Mouse (Mus musculus) common myeloid progenitor, adult 5-6 weeks (primary cell): ENCODE measurements around the gene Hist1h1t. TPM values are rescaled to one million over a fixed set of nuclear protein-coding genes. Genes with fewer than 3 reads are reported as not detected.

ENCODE experiments used
- ATAC-seq: replicated peaks from 2 replicates; pipeline ENCODE4 v1.8.0; 2016; ENCODE audit warnings: low read depth, mild to moderate bottlenecking, moderate TSS enrichment, inconsistent platforms; ENCODE audit not compliant: poor library complexity, severe bottlenecking
- total RNA-seq: library from RNA; stranded (forward); fragments of 200-1000, 187-1606 nt; gene quantifications from 2 replicates; pipeline ENCODE4 v1.2.3, GENCODE M21; 2017

The Hist1h1t gene
- total RNA-seq, 1 experiment from 2014 or later = 0.55 TPM

DNA sequence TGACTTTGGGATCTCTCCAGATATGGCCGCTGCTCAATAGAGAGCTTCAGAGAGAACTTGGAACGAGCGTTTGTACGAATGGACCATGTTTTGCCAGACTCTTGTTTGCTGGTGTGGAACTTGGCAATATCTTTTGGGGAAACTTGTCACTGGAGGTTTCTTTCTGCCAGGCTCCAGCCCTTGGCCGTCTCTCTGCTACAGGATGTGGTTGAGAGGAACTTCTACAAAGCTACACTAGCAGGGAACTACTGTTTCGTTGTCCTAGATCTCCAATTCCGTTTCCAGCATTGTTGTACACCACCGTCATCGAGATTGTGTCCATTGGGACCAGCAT lies 33.5 kb downstream of the Hist1h1t start:
- ATAC-seq = peak; percentile 53

DNA sequence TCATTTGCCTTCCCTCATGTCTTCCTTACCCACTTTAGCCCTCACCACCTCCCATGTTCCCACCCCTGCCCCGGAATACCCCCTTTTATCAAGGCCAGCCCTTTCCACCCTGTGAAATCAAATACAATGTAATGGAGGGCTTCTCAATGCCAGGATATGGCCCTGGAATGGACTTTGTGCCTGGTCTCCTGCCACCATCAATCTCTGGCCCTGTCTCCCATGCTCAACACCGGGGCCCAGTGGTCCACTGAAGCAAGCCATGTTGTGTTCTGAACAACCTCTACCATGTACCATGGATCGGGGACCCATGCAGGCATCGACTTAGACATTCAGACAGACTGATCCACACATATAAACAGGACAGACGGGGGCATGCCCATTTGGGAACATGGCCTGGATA lies 34.1 kb downstream of the Hist1h1t start:
- ATAC-seq = no peak

GRCm38 (mm10) chr13:23730479-23730878 lies 34.9 kb downstream of the Hist1h1t start:
- no peak for ATAC-seq

DNA sequence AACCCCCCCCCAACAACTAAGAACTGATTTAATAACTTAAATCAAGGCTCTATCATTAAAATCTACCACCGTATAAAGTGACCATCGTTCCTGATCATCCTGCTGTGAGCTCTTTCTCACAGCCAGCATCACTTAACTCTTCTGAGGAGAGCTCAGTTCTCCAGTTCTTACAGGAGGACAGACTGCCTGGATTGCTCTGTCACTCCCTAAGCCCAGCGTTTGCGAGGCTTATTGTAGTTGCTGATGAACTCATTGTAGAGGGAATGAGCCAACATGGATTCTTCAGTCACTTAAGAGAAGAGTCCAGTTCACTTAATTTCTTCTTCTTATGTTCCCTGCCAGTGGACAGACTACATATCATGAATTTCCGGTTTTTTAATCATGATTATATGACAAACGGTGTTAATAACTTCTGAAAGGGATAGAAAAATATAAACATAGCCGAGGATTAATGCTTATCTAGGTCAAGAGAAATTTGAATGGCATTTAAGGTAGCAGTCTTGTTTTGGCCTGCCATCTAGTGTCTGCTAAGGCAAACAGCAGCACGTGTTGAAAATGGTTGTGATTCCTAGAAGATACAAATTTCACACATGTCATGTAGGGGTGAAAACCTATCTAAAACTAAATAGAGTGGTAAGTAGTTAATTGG lies 36.7 kb downstream of the Hist1h1t start:
- ATAC-seq = peak; percentile 69

GRCm38 (mm10) chr13:23737091-23737490 lies 41.5 kb downstream of the Hist1h1t start:
- ATAC-seq = no peak

- ATAC-seq = no peak
Measured at GRCm38 (mm10) chr13:23738041-23738440, 42.4 kb downstream of the Hist1h1t start.

DNA sequence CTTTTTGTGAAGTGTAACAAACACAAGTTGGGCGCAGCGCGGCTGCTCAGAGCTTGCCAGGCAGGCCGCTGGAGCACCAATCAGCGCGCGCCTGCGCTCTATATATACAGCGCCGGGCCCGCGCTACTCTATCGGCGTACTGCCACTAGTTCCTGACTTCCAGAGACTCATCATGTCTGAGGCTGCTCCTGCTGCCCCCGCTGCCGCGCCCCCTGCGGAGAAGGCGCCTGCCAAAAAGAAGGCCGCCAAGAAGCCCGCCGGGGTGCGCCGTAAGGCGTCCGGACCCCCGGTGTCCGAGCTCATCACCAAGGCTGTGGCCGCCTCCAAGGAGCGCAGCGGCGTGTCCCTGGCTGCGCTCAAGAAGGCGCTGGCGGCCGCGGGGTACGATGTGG lies 43.1 kb downstream of the Hist1h1t start, which contains the start of gene Hist1h1c:
Hist1h1c (plus strand) TSS at position 132 of the 392 bp plus-strand sequence.
- ATAC-seq = peak; percentile 66

DNA sequence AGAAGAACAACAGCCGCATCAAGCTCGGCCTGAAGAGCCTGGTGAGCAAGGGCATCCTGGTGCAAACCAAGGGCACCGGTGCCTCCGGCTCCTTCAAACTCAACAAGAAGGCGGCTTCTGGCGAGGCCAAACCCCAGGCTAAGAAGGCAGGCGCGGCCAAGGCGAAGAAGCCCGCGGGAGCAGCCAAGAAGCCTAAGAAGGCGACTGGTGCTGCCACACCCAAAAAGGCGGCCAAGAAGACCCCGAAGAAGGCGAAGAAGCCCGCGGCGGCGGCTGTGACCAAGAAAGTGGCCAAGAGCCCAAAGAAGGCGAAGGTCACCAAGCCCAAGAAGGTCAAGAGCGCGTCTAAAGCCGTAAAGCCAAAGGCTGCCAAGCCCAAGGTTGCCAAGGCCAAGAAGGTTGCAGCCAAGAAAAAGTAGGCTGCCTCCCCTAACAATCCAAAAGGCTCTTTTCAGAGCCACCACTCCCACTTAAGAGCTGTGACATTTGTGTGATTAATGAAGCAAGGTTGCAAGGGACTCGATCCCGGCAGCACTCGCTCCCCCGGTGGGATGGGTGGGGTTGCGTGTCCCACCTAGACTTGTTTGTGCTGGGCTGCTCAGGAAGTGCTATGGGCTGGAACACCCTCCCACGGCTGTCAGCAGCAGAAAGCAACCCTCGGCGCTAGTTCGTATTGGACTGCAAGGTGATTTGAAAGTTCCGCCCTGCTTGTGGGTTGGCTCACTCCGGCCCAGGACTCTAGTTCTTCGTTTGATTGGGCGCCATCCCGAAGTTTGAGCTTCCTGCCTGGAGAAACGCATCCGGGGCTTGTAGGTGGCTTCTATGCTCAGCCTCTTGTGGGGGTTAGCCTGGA lies 43.7 kb downstream of the Hist1h1t start:
- ATAC-seq = peak; percentile 70

DNA sequence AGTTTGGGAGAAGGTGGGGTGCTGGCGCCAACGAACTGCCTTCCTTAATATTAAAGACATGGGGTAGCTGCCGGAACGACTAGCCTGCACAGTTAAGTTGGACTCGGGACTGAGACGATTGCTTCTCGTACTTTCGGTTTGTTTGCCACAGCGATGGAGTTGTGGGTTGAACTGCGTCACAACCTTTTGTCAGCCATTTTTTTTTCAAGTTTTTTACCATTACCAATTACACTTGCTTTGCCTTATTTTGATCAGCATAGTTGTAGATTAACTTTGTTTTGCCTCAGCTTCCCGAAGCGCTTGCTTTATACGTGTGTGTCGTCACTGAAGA lies 44.3 kb downstream of the Hist1h1t start:
- peak; percentile 29; the same call in 1 of the 2 replicates for ATAC-seq

DNA sequence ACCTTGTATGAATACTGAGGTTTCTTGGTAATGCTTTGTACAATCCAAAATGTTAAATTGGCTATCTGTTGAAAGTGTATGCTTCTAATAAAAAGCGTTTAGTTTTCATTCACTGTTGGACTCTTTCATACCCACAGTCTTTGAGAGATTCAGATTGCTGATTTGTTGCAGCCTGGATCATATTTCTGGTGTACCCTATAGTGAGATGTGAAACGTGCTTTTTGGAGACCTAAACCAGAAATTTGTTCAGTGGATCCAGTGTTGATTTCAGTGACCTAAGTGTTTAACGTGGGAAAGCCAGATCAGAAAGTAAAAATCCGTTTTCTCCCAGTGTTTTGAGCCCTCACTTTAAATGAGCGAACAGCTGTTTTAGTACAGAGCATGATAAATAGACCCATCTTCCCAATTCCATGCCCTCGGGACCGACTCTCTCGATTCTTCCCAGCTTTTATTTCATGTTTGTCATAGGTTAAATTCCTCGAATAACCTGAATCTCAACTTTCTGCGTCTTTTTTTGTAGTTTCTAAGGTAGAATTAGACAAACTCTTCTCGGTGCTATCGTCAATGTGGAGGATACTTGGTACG lies 44.7 kb downstream of the Hist1h1t start:
- no peak for ATAC-seq

DNA sequence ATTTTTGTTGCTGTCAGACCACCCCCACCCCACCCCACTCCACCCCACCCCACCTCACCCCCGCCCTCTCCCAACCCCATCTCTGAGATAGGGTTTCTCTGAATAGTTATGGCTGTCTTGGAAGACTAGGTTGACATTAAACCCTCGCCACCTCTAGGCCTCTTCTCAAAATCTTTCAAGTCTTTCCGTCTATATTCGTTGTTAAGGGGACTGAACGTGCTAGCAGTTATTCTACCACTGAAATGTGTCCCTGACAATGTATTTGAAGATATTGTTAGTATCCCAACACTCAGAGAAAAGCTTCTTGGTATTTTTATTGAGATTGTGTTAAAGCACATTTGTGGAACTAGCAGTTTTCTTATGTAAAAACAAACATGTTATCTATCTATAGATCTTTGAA lies 45.3 kb downstream of the Hist1h1t start:
- no peak for ATAC-seq

DNA sequence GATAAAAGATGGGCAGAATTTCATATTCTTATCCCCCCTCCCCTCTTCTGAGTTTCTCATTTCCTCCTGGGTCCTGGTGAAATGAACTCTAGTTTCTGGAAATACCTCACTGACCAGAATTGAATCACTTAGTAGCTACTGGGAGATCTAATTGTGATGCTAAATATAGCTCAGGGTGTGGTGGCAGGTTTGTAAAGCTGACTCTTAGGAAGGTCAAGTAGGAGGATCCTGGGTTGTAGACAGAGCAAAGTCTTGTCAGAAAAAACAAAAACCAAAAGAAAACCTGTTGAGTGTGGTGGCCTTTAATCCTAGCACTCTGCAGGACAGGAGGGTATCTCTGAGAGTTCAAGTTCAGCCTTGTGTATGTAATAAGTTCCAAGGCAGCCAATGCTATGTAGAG lies 46.4 kb downstream of the Hist1h1t start:
- ATAC-seq = no peak

DNA sequence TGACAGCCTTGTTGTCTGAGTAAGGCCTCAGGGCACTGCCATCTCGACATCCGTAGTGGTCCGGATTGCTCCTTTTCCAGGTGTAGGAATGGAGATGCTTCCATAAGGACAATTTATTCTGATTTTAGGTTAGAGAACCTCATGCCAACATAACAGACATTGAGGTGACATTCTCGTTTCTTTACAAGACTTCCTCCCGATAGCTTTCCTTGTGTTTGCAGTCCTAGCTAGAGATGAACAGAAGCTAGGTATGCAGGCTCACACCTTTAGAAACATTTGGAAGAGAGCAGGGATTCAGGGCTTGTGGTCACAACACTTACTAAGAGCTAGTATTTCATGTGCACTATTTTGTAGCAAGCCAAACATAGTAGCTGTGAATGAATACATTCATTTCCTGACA lies 47.6 kb downstream of the Hist1h1t start:
- no peak for ATAC-seq

DNA sequence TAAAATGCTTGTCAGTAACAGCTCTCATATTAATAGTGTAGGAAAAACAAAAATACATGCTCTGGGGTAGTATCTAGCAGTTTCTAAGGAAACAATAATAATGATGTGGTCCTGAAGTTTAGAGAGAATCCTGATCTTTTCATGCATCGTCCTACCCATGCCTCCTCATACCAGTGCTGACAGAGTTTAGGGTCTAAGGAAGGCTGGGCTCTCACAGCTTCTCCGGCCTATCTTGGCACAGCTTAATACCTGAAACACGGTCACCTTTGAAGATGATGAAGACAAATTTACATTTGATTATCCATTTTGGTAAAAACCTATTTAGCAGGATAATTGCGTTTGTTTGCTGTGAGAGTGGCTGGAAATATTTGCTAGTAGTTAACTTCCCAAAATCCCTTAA lies 48.3 kb downstream of the Hist1h1t start:
- ATAC-seq = no peak

GRCm38 (mm10) chr13:23744421-23745380 lies 49.1 kb downstream of the Hist1h1t start:
- no peak for ATAC-seq

GRCm38 (mm10) chr13:23745381-23746161 lies 50.0 kb downstream of the Hist1h1t start, which contains the start of gene Hist1h3c:
TSS of gene Hist1h3c (minus strand) at chr13:23745602.
- peak; percentile 61 for ATAC-seq
